Comparison of ENCODE assay signal across 12 mouse cellular contexts in genomic region chr9:41809291-41809690, GRCm38 (mm10).
DNase-seq lines count a peak whose midpoint lies in the region.
"Had no signal": no experiment of that assay in that cellular context is flagged by ENCODE, and none has a peak within 500 bp of the region (broad histone marks: within the 10 kb centered on the region; RNA-seq: fewer than 3 reads in every experiment).

No protein-coding gene starts in this region.

- H3K27ac ChIP-seq in heart, embryonic 10.5 days, result no peak overlapping the region
- H3K27ac ChIP-seq: liver, embryonic 15.5 days; neural tube, embryonic 12.5 days had no signal

- no peak overlapping the region for H3K4me3 ChIP-seq in heart, embryonic 10.5 days
- H3K4me3 ChIP-seq: liver, embryonic 15.5 days; neural tube, embryonic 12.5 days had no signal

- peak; percentile 53 to 60 for DNase-seq in heart, adult 9 months (ENCODE audit: low spot score in 2 of 2)
- DNase-seq in heart, embryonic 10.5 days (ENCODE audit: low spot score), result no peak
- peak; percentile 8 for DNase-seq in urinary bladder, postnatal 14 days (ENCODE audit: low spot score)
- DNase-seq in urinary bladder, postnatal 4 days (ENCODE audit: low spot score in 2 of 2), result no peak
- peak; percentile 19 for DNase-seq in gastrocnemius, postnatal 14 days
- no peak for DNase-seq in cerebellum, postnatal 36 days
- DNase-seq in left cerebral cortex, adult 11 months (ENCODE audit: low spot score), result no peak
- DNase-seq in embryo, embryonic 11 days, result no peak
- DNase-seq: retina, postnatal 1 day; thymus, postnatal 14 days had no signal

- no peaks in the 10 kb centered on the region for H3K36me3 ChIP-seq in heart, embryonic 10.5 days
- H3K36me3 ChIP-seq: liver, embryonic 15.5 days; neural tube, embryonic 12.5 days had no signal

- intact Hi-C loops in gastrocnemius, postnatal 14 days (cut with DNase I; ENCODE audit: low total_unique reads), result no loop called here

- no peaks in the 10 kb centered on the region for H3K9me3 ChIP-seq in heart, embryonic 10.5 days
- H3K9me3 ChIP-seq: liver, embryonic 15.5 days; neural tube, embryonic 12.5 days had no signal

- peaks cover 18% of the 10 kb centered on the region for H3K4me1 ChIP-seq in heart, embryonic 10.5 days
- H3K4me1 ChIP-seq: liver, embryonic 15.5 days had no signal

- 70% methylated on average over 4 of the region's 4 CpGs for WGBS in heart, embryonic 10.5 days

- no peaks in the 10 kb centered on the region for H3K27me3 ChIP-seq in heart, embryonic 10.5 days (ENCODE audit: insufficient read depth, poor library complexity, severe bottlenecking)
- H3K27me3 ChIP-seq: liver, embryonic 15.5 days; neural tube, embryonic 12.5 days had no signal

Comparison
In these comparisons a context has a peak if more than half of its experiments do, and no peak if none do; other contexts are left out.
1. DNase-seq: peak in heart, adult 9 months (2 of 2), urinary bladder, postnatal 14 days (single experiment) and gastrocnemius, postnatal 14 days (single experiment); none in heart, embryonic 10.5 days (single experiment), urinary bladder, postnatal 4 days (0 of 2), cerebellum, postnatal 36 days (0 of 2), left cerebral cortex, adult 11 months (single experiment) and embryo, embryonic 11 days (single experiment).